Mouse (Mus musculus) CD4-positive, CD25-positive, alpha-beta regulatory T cell, adult 2 months (primary cell): ENCODE data around the gene Ppp1r16b.
"Not testable (repeated sequence)": the region's sequence is repeated elsewhere in the genome, so short reads cannot be mapped to it uniquely, and the experiment has no call there.

Experiments
- DNase-seq: peaks from one replicate; pipeline ENCODE4 v3.0.0-alpha.2; 2012; ENCODE audit warnings: low read depth, low spot score

Gene Ppp1r16b

DNA sequence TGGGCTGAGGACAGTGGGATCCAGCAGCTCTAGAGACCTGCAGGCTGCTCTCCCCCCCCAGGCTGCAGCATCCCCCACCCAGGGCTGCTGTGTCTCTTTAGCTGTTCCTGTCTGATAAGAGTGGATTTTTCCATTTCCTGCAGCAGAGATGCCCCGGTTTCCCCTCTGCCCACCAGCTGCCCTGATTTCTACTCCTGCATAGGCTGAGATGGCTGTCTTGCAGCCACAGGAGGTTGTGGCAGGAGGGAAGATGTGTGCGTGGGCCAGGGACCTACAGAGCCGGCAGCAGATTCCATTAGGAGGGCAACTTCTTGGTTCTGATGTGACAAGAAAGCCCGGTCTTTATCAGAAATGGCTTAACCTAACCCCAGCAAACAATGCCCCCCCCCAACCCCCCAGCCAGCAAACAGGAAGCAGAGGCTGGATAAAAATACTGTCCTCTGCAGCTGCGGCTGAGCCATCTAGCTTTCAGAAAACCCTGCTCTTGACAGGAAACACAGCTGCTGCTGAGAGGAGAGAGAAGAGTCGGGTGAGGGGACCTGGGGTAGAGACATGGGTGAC lies 57.9 kb downstream of the Ppp1r16b start:
- peak; percentile 76 for DNase-seq

DNA sequence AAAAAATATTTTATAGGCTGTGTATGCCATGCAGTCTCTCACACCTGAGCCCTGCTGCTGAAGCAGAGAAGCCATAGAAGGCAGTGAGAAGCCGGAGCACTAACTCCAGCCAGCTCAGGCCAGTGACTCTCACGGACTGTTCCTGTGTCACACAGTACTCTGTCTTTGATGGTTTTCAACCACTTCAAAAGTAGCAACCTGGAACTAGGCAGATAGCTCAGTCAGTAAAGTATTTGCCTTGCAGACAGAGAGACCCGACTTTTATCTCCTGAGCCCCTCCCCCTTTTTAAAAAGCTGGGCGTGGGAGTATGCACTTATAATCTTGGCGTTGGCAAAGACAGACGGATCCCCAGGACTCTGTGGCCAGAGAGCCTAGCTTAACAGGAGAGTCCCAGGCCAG lies 58.6 kb downstream of the Ppp1r16b start:
- DNase-seq: peak; percentile 67

DNA sequence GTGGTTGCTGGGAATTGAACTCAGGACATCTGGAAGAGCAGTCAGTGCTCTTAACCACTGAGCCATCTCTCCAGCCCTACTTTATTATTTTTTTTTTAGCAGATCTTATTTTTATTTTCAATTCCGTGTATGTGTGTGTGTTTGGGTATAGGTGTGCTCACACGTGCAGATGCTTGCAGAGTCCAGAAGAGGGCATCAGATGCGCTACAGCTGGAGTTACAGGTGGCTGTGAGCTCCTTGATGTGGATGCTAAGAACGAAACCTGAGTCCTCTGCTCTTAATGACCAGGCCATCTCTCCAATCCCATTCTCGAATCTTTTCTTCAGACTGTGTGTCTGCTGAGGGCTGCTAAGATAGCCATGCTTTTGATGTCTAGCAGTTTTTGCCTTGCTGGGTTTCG lies 61.1 kb downstream of the Ppp1r16b start:
- peak; percentile 31 for DNase-seq

DNA sequence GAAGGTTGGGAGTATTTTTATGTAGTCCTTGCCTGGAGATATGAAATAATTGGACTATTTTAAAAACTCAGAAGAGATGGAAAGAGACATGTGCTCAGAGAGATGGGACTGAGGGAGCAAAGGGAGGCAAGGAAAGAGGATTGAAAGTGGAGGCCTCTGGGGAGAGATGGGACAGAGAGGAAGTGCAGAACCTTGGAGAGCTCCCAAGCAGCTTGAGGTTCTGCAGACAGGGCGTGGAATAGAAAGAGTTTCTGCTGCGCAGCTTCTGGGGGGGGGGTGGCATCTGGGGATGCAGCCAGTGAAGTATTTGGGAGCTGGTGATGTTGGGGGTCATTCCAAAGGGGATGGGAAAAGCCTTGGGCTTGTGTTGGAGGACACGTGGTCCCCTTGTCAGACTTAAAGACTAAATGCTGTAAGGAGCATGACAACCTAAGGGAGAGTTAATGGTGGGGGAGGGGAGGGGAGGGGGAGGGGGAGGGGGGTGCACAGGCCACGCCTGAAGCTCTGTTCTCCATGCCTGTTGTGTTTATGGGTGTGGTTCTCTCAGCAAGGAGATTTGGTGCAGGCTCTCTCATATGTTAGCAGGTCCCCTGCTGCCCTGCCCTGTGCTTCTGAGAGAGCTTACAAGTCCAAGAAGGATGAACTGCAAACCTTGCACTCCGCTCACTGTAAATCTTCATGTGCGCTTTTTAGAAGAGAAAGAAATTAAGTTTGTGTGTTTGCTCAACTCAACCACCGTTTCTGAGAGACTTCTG lies 63.0 kb downstream of the Ppp1r16b start:
- DNase-seq: peak; percentile 69

DNA sequence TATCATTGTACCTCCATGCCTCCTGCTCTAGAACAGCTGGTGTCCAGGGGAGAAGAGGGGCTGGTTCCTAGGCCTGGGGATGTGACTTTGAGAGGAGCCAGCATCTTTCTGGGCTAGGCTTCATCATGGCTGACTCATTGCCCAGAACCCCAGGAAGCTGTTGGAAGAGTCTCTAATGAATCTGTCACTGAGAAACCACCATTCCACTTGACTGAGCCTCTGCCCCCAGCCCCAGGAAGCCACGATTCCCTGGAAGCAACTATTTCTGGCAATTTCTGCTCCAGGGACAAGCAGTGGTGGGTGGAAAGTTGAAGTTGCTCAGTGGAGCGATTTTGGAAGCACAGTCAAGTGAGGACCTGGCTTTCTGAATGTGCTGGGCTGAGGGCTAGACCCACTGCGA lies 65.7 kb downstream of the Ppp1r16b start:
- no peak for DNase-seq

DNA sequence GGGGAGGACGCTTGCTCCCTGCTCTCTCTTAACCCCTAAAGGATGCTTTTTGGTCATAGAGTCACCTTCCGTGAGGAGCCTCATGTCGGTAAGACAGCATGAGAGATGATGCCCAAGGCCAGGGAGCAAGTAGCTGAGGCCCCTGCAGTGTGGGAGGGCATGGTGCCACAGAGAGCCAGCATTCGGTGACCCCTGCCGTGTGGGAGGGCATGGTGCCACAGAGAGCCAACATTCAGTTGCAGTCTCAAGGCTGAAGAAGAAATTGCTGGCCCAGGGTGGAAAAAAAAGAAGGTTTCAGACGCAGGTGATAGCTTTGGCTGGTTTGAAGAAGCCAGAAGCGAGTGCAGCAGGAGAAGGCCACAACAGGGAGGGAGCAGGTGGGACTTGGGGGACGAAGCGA lies 67.3 kb downstream of the Ppp1r16b start:
- DNase-seq: no peak

DNA sequence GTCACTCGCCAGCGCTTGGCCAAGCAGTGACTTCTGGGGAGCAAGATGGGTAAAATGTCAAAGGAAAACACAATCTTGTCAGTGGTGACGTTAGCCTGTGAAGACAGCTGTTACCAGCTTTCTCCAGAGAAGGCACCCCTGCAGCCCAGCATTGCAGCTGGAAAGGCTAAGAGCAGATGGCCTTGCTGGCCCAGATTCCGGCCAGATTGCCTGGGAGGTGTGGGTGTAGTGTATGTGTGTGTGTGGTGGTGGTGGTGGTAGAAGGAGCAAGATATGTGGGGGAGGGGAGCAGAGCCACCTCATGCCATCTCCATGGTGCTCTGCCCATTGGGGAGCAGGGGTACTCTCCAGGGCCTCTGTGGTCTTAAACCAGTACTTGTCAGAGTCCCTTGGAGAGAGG lies 67.9 kb downstream of the Ppp1r16b start:
- no peak for DNase-seq

DNA sequence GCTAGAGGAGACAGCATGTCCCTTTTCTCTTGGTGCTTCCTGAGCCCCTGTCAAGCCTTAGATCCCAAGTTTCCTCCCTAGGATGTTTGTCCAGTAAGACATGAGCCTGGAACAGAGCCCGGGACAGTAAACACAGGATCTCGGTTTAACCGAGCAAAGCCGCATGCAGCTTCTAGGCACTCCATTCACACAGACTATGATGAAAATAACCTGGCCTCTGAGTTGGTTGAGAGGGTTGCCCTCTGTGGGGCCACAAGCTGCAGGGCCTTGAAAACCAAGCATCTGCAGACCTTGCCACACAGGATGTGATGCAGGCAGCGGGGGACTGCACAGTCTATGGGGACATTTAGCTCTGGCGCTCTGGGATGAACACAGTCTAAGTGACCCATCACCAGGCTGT lies 68.7 kb downstream of the Ppp1r16b start:
- DNase-seq: peak; percentile 72

DNA sequence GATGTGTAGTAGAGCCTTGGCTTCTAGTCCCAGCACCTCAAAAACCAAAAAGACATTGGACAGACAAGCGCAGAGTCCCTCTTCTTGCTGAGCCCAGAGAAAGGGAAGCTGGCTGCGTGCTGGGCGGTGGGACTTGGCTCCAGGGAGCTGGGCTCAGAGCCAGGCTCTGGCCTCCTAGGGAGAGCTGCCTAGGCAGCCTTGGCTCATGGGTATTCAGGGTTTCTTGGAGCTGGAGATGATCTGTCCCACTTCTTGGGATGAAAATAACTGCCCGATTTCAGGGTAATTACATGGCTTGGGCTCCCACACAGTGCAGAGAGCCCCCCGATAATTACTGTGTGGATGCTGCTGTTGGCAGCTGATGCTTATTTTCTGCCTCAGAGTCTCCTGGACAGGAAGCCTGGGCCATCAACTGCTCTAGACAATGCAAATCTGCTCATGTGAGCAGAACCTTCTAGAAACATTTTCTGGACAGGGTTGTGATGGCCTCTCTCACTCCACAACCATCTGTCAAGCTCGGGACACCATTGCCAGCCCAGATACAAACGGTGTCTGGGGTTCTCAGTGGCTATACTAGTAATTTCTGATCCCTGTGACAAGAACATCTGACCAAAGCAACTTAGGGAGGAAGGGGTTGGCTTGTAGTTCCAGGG lies 69.4 kb downstream of the Ppp1r16b start:
- no peak for DNase-seq

DNA sequence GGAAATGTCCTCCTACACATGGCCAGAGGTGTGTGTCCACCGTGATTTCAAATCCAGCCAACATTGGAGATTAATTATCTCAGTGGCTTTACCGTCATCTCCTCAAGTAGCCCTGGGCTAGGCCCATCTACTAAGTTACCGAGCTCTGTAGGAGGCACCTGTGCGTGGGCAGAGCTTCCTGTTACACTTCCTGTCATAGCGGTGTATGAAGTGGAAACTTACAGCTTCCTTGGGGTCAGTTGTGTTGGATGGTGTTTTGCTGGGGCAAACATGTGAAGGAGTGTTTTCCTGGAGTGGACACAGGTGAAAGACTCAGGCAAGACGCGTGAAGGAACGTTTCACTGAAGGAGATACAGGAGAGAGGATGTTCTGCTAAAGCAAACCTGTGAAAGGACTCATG lies 70.1 kb downstream of the Ppp1r16b start:
- peak; percentile 79 for DNase-seq

DNA sequence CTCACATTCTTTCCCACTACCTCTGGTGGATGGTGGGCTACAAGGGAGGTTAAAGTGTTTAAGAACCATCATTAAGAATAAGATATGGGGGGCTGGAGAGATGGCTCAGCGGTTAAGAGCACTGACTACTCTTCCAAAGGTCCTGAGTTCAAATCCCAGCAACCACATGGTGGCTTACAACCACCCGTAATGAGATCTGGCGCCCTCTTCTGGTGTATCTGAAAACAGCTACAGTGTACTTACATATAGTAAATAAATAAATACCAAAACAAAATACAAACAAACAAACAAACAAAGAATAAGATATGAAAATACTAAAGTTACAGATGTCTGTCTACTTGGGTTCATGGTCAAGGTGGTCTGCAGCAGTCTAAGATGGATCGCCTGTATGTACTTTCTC lies 71.0 kb downstream of the Ppp1r16b start:
- DNase-seq: not testable (repeated sequence)

DNA sequence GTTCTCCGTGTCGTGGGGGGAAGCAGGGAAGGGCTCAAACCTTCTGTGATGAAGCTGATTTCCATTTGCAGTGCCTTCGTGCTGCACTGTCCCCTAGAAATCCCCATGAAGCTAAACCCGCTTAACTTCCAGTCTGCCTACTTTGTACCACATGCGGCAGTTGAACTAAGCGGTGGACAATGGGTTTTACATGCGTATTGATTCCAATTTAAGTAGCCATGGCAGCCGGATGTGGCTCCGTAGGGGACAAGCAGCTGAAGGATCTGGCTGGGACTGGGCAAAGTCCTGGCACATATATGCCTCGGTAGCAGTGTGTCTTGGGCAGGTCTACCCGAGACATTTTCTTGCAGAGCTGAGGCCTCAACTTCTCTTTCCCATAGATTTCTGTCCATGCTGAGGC lies 73.4 kb downstream of the Ppp1r16b start:
- no peak for DNase-seq

DNA sequence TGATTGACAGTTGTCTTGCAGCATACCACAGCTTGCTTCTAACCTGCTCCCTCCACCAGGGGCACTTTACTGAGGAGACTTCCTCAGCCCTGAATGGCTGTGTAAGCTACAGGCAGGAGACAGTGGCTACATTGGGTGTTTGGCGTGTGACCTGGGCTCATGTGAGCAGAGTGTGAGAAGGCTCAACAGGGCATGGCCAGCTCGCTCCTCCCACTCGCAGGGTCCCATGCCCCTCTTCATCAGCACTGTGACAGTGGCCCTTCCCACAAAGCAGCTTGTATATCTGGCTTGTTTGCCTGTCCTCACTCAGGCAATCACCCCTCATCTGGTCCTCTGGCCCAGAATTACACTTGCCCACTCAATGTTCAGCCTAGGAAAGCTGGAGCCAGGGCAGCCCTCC lies 73.9 kb downstream of the Ppp1r16b start:
- no peak for DNase-seq

DNA sequence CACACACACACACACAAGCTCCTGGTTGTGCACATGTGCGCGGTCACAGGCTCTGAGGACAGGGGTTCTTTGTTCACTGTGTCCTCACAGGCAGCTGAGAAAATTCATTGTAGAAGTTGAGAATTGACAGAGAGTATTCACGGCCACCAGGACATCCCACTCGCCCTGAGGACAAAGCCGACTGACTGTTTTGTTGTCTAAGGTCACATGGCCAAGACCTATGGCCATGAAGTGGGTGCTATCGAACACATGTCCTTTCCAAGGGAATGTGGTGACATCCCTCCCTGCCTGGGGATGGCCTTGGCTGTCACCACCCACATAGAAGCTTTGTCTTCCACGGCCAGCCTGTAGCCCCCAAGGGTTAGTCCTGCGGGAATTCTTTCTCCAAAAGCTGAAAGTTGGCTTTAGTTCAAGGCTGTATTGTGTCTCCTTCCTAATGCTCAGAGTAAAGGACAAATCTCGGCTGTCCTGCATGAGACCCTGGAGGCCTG lies 75.9 kb downstream of the Ppp1r16b start:
- no peak for DNase-seq

DNA sequence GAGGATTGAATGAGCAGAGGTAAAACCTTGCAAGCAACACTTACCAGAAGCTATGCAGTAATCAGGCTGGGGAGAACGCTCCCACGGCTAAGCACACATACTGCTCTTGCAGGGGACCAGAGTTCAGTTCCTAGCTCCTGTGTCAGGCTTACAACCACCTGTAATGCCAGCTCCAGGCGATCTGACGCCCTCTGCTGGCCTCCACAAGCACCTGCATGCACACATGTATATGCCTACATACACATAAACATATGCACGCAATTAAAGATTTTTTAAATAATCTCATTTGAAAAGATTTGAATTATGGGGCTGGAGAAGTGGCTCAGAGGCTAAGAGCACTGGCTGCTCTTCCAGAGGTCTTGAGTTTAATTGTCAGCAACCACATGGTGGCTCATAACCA lies 77.2 kb downstream of the Ppp1r16b start:
- DNase-seq: peak; percentile 33

DNA sequence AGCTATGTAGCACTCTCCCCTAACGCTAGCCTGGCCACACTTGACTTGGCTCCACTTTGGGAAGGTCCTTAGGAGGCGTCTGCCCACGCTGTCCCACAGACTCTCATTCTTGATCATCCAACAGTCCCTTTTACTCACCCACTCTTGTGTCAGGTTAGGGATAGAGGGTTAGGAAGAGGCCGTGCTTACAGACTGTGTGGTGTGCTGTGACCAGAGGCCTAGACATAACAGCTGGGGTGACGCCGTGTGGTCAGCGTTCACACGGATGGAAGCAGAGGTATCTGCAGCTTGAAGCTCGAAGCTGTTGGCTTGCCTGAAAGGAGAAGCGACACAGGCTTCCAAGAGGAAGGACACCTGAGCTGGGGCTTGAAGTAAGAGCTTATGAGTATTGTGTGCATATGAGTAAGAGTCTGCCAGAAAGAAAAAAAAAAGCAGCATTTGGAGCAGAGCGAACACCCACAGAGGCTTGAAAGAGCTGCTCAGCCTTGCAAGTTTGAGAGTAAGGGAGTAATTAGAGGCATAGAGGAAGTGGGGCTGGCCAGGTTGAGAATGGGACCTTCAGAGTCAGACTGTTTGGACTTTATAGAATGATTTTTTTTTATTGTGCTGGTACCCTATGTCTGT lies 78.4 kb downstream of the Ppp1r16b start:
- peak; percentile 26 for DNase-seq

DNA sequence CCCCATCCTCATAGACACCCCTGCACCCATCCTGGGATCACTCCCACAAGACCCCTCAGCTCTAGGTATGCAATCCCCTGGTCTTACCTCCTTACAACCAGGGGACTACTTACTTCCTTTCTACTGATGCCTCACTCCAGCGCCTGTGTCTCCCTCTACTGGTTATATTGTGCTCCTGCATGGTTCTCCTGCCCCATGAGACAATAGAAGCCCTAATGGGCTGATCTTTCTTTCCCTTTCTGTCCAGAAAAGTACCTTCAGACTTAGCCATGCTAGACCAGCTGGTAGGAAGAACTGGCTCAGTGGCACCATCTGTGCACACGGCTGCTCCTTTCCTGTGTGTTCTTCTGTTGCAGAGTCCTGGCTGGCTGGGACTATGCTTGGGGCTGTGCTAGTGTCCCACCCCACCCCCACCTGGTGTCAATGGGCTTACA lies 79.9 kb downstream of the Ppp1r16b start:
- peak; percentile 85 for DNase-seq

DNA sequence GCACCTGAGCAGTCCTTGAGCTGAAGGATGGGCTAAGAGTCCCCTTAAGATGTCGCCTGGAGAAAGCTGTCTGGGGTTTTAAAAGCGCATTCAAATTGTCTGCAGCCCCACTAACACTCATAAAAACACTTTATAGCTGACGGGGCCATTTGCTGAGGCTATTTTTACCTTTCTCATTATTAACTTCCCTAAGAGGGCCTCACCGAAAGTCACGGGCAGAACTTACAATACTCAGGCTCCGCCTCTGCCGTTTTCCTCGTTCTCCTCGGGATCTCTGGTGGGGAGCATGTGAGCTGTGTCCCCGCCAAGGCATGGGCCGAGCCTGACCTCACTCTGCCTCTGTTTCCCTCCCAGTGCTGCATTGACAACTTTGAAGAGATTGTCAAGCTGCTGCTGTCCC lies 81.0 kb downstream of the Ppp1r16b start:
- no peak for DNase-seq

DNA sequence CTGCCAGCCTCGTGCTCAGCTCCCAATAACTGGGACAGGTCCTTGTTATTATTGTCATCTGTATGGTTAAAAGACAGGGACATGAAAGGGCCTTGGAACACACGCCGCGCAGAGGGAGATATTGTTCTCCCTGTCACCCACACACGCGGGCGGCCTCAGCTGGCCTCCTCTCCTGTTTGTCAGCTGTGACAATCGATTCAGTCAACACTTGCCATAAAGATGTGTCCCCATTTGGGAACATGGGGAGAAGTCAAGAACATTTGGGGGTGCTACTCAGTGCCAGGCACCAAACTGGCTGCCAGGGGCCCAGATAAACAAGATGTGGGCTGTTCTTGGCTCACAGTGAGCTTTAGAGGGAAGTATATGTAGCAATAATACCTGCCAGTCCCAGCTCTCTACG lies 84.2 kb downstream of the Ppp1r16b start:
- DNase-seq: no peak

DNA sequence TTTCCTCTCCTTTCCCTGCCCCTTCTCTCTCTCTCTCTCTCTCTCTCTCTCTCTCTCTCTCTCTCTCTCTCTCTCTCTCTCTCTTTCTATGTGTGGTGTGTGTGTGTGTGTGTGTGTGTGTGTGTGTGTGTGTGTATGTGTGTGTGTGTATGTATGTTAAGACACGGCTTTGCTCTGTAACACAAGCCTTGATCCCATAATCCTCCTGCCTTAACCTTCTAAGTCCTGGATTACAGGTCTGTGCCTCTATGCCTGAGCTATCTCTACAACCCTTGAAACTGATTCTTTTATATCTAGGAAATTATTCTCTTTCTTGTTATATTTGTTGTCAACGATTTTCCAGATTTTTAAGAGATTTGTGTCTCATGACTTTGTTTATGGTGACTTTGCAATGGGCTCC lies 95.0 kb downstream of the Ppp1r16b start:
- no peak for DNase-seq

DNA sequence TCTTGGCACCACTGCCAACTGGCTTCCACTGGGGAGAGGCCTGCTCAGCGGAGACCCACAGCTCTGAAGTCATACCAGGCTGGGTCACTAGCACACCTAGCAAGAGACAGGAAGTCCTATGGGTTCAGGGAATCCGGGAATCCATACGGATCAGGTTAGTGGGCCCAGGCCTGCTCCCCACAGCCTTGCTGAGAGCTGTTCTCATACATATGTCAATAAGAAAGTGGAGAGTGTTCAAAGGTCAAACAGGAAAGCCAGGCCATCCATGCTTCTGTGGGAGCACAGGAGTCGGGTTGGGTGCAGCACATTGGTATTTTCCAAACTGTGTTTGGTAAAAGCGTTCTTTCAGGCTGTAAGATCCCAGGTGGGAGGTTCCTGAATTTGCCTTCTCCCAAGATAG lies 97.1 kb downstream of the Ppp1r16b start:
- DNase-seq: no peak

DNA sequence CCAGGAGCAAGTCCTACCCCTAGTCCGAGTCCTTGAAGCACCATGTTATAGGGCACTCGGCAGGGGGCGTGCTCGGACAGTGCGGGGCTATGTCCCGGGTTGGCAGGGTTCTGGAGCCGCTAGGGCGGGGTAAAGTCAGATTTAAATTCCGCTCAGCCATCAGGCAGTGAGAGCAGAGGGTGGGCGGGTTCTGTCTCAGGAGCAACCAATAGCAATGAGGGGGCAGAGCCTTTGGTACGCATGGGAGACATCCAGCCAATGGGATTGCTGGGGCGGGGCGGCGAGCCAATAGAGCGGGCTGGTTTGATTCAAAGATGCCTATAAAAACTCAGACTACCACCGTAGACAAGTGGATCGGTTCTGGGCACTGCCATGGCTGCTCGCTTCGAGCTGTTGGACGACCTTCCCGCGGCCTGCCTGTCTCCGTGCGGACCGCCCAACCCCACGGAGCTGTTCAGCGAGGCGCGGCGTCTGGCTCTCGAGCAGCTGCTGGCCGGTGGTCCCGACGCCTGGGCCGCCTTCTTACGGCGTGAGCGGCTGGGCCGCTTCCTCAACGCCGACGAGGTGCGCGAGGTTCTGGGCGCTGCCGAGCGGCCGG lies 102.6 kb downstream of the Ppp1r16b start, which contains the start of gene Fam83d:
Gene Fam83d, plus strand, starts transcription at position 352 of the 598 bp plus-strand sequence.
- peak; percentile 96 for DNase-seq
